Mouse (Mus musculus): ENCODE results near the gene Rgcc. TPM values are rescaled to one million over a fixed set of nuclear protein-coding genes. Genes with fewer than 3 reads are reported as not detected.

Rgcc gene
- polyA plus RNA-seq, 1 experiment from 2014 or later = 14.8 TPM

- no peak overlapping the region for H3K4me3 ChIP-seq
- H3K27me3 ChIP-seq (ENCODE audit: low read depth, poor library complexity, severe bottlenecking) = no peaks in the 10 kb centered on the region
- H3K27ac ChIP-seq = no peak overlapping the region
- peaks cover 15% of the 10 kb centered on the region for H3K4me1 ChIP-seq
- no peaks in the 10 kb centered on the region for H3K9me3 ChIP-seq (replicated peaks)
- H3K36me3 ChIP-seq = no peaks in the 10 kb centered on the region
- DNase-seq (ENCODE audit: low spot score) = no peak
- 93% methylated on average over 1 of the region's 1 CpGs for WGBS
Observed at GRCm38 (mm10) chr14:79269551-79269950, 31.9 kb downstream of the Rgcc start.

GRCm38 (mm10) chr14:79267878-79268277 is 33.6 kb downstream of the Rgcc start:
- Histone ChIP-seq H3K27ac (no peak overlapping the region), H3K27me3 (ENCODE audit: low read depth, poor library complexity, severe bottlenecking) (no peaks in the 10 kb centered on the region), H3K36me3 (no peaks in the 10 kb centered on the region), H3K9me3 (replicated peaks) (no peaks in the 10 kb centered on the region), H3K4me1 (peaks cover 1% of the 10 kb centered on the region), H3K4me3 (no peak overlapping the region)
- WGBS = 95% methylated on average over 10 of the region's 10 CpGs
- no peak for DNase-seq (ENCODE audit: low spot score)

- WGBS = 77% methylated on average over 1 of the region's 1 CpGs
- H3K27ac ChIP-seq = no peak overlapping the region
- H3K4me3 ChIP-seq = no peak overlapping the region
- H3K36me3 ChIP-seq = no peaks in the 10 kb centered on the region
- H3K4me1 ChIP-seq = no peaks in the 10 kb centered on the region
- no peaks in the 10 kb centered on the region for H3K9me3 ChIP-seq (replicated peaks)
- DNase-seq (ENCODE audit: low spot score) = no peak
- H3K27me3 ChIP-seq (ENCODE audit: low read depth, poor library complexity, severe bottlenecking) = no peaks in the 10 kb centered on the region
Observed at GRCm38 (mm10) chr14:79267382-79267781, 34.1 kb downstream of the Rgcc start.

- no peak for DNase-seq (ENCODE audit: low spot score)
- H3K27me3 ChIP-seq (ENCODE audit: low read depth, poor library complexity, severe bottlenecking) = no peaks in the 10 kb centered on the region
Observed at GRCm38 (mm10) chr14:79266408-79266807, 35.0 kb downstream of the Rgcc start.

GRCm38 (mm10) chr14:79265738-79266137 is 35.7 kb downstream of the Rgcc start:
- DNase-seq (ENCODE audit: low spot score) = no peak
- Histone ChIP-seq H3K9me3 (replicated peaks) (no peaks in the 10 kb centered on the region), H3K36me3 (no peaks in the 10 kb centered on the region), H3K4me3 (no peak overlapping the region), H3K27ac (no peak overlapping the region), H3K27me3 (ENCODE audit: low read depth, poor library complexity, severe bottlenecking) (no peaks in the 10 kb centered on the region), H3K4me1 (no peaks in the 10 kb centered on the region)
- WGBS = 93% methylated on average over 6 of the region's 6 CpGs

More at GRCm38 (mm10) chr14:79266408-79266807, 35.0 kb downstream of the Rgcc start:
- Histone ChIP-seq H3K27ac (no peak overlapping the region), H3K36me3 (no peaks in the 10 kb centered on the region), H3K9me3 (replicated peaks) (no peaks in the 10 kb centered on the region), H3K4me1 (no peaks in the 10 kb centered on the region), H3K4me3 (no peak overlapping the region)

GRCm38 (mm10) chr14:79263321-79263720 is 38.1 kb downstream of the Rgcc start:
- Histone ChIP-seq H3K27me3 (ENCODE audit: low read depth, poor library complexity, severe bottlenecking) (no peaks in the 10 kb centered on the region), H3K4me1 (no peaks in the 10 kb centered on the region), H3K4me3 (no peak overlapping the region), H3K9me3 (replicated peaks) (no peaks in the 10 kb centered on the region), H3K36me3 (no peaks in the 10 kb centered on the region), H3K27ac (no peak overlapping the region)
- WGBS = 86% methylated on average over 3 of the region's 3 CpGs
- no peak for DNase-seq (ENCODE audit: low spot score)

GRCm38 (mm10) chr14:79262677-79263076 is 38.8 kb downstream of the Rgcc start:
- Histone ChIP-seq H3K36me3 (no peaks in the 10 kb centered on the region), H3K9me3 (replicated peaks) (no peaks in the 10 kb centered on the region), H3K27ac (no peak overlapping the region), H3K4me3 (no peak overlapping the region), H3K27me3 (ENCODE audit: low read depth, poor library complexity, severe bottlenecking) (no peaks in the 10 kb centered on the region), H3K4me1 (no peaks in the 10 kb centered on the region)
- DNase-seq (ENCODE audit: low spot score) = no peak
- 90% methylated on average over 4 of the region's 4 CpGs for WGBS

GRCm38 (mm10) chr14:79259062-79259779 is 42.2 kb downstream of the Rgcc start:
- DNase-seq (ENCODE audit: low spot score) = no peak
- H3K36me3 ChIP-seq = no peaks in the 10 kb centered on the region
- H3K27me3 ChIP-seq (ENCODE audit: low read depth, poor library complexity, severe bottlenecking) = no peaks in the 10 kb centered on the region
- no peaks in the 10 kb centered on the region for H3K9me3 ChIP-seq (replicated peaks)
- WGBS = 82% methylated on average over 10 of the region's 10 CpGs
- no peak overlapping the region for H3K27ac ChIP-seq
- 0 out of 2 replicates have a peak, but pooled peaks cover 2% of the 10 kb centered on the region for H3K4me1 ChIP-seq
- no peak overlapping the region for H3K4me3 ChIP-seq

GRCm38 (mm10) chr14:79256656-79257055 is 44.8 kb downstream of the Rgcc start:
- no peaks in the 10 kb centered on the region for H3K36me3 ChIP-seq
- no peaks in the 10 kb centered on the region for H3K27me3 ChIP-seq (ENCODE audit: low read depth, poor library complexity, severe bottlenecking)
- H3K4me1 ChIP-seq = peaks cover 6% of the 10 kb centered on the region; the same call in 1 of the 2 replicates
- no peaks in the 10 kb centered on the region for H3K9me3 ChIP-seq (replicated peaks)
- H3K4me3 ChIP-seq = no peak overlapping the region
- DNase-seq (ENCODE audit: low spot score) = no peak
- WGBS = 89% methylated on average over 5 of the region's 5 CpGs
- H3K27ac ChIP-seq = no peak overlapping the region

GRCm38 (mm10) chr14:79255786-79256185 is 45.7 kb downstream of the Rgcc start:
- H3K4me1 ChIP-seq = peaks cover 11% of the 10 kb centered on the region
- no peak for DNase-seq (ENCODE audit: low spot score)
- 86% methylated on average over 2 of the region's 2 CpGs for WGBS
- H3K9me3 ChIP-seq (replicated peaks) = no peaks in the 10 kb centered on the region
- no peak overlapping the region for H3K27ac ChIP-seq
- H3K4me3 ChIP-seq = no peak overlapping the region
- no peaks in the 10 kb centered on the region for H3K27me3 ChIP-seq (ENCODE audit: low read depth, poor library complexity, severe bottlenecking)
- no peaks in the 10 kb centered on the region for H3K36me3 ChIP-seq

- H3K27ac ChIP-seq = no peak overlapping the region
- H3K4me3 ChIP-seq = no peak overlapping the region
- 71% methylated on average over 5 of the region's 5 CpGs for WGBS
- no peaks in the 10 kb centered on the region for H3K27me3 ChIP-seq (ENCODE audit: low read depth, poor library complexity, severe bottlenecking)
- DNase-seq (ENCODE audit: low spot score) = no peak
- H3K4me1 ChIP-seq = peaks cover 9% of the 10 kb centered on the region
- H3K9me3 ChIP-seq (replicated peaks) = no peaks in the 10 kb centered on the region
- H3K36me3 ChIP-seq = no peaks in the 10 kb centered on the region
Observed at GRCm38 (mm10) chr14:79251727-79252285, 49.6 kb downstream of the Rgcc start.

GRCm38 (mm10) chr14:79244571-79244970 is 56.9 kb downstream of the Rgcc start:
- H3K36me3 ChIP-seq = no peaks in the 10 kb centered on the region

GRCm38 (mm10) chr14:79243038-79243883 is 58.2 kb downstream of the Rgcc start:
- Histone ChIP-seq H3K4me1 (peaks cover 24% of the 10 kb centered on the region), H3K27me3 (ENCODE audit: low read depth, poor library complexity, severe bottlenecking) (no peaks in the 10 kb centered on the region), H3K4me3 (no peak overlapping the region), H3K27ac (no peak overlapping the region), H3K36me3 (no peaks in the 10 kb centered on the region), H3K9me3 (replicated peaks) (no peaks in the 10 kb centered on the region)
- 88% methylated on average over 12 of the region's 12 CpGs for WGBS
- DNase-seq (ENCODE audit: low spot score) = no peak

More at GRCm38 (mm10) chr14:79244571-79244970, 56.9 kb downstream of the Rgcc start:
- Histone ChIP-seq H3K4me3 (no peak overlapping the region), H3K27me3 (ENCODE audit: low read depth, poor library complexity, severe bottlenecking) (no peaks in the 10 kb centered on the region), H3K27ac (no peak overlapping the region), H3K4me1 (peaks cover 24% of the 10 kb centered on the region), H3K9me3 (replicated peaks) (no peaks in the 10 kb centered on the region)
- WGBS = 71% methylated on average over 3 of the region's 3 CpGs
- DNase-seq (ENCODE audit: low spot score) = no peak

All from limb, embryonic 10.5 days (tissue).